Mouse (Mus musculus) CD4-positive naive resting alpha-beta T cell, adult 57 days (primary cell): Measurements from ENCODE around the gene Hnrnph1. TPM values are rescaled to one million over a fixed set of nuclear protein-coding genes. Genes with fewer than 3 reads are reported as not detected.

Experiments
- total RNA-seq: library from RNA; stranded (reverse); gene quantifications from one replicate; pipeline ENCODE4 v1.2.4, GENCODE M21; 2023

The Hnrnph1 gene
- 1,093 TPM for total RNA-seq

DNA sequence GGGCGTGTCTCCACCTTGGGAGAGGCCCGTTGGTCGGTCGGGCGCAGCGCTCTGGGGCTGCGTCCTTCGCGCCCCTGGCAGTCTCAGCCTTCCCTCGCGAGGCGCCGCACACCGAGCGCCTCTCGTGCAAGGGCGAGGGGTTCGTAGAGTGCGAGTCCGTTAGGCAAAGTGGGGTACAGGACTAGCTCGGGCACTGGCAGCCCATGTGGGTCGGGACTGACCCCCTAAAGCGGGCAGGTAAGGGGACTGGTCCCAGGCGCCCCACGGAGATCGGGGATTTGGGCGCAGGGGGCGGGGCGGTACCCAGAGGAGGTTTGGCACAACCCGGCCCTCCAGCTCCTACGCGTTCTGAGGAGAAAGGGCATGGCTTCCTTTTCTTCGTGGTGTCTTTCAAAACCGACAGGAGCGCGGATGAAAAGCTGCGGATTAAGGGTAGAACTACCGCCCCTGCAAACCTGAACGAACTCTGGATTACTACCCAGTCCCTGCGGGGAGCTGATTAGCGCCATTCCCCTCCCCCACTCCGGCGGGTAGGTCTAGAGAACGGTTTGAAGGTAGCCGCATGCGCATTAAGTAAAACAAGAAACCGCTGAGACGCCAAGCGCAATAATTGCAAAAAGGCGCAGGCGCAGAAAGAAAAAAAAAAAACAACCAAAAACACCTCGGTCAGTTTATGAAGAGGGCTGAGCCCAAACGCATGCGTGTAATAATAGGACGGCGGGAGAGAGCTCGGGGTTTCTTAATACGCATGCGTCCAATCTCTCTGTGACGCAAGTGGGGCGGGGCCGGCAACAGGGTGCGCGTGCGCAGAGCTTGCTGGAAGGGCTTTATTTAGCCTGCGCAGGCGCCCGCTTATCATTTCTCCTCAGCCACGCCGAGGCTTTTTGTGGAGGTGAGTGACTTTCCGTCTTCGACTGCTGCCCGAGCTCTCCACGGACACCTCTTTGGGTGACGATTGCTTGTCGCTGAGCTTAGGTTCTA, at the start of gene Hnrnph1:
TSS of gene Hnrnph1 (plus strand) at position 80 of the 981 bp plus-strand sequence.

DNA sequence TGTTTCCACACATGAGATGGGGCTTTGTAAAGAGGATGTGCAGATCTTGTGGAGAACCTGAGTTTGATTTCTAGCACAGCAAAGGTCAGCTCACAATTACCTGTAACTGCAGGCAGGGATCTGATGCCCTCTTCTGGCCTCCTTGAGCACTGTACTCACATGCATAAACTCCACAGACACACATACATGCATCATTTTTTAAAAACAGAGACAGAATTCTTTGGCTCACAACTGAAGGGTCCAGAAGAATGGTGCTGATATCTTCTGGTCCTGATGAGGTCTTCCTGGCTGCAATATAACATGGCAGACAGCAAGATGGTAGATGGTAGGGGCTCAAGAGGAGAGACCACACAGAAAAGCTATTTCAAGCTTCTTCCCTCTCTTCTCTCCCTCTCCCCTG, 22.6 kb upstream of the Hnrnph1 start, which contains the start of gene Cby3:
TSS of gene Cby3 (plus strand) at position 301 of the 400 bp plus-strand sequence.

DNA sequence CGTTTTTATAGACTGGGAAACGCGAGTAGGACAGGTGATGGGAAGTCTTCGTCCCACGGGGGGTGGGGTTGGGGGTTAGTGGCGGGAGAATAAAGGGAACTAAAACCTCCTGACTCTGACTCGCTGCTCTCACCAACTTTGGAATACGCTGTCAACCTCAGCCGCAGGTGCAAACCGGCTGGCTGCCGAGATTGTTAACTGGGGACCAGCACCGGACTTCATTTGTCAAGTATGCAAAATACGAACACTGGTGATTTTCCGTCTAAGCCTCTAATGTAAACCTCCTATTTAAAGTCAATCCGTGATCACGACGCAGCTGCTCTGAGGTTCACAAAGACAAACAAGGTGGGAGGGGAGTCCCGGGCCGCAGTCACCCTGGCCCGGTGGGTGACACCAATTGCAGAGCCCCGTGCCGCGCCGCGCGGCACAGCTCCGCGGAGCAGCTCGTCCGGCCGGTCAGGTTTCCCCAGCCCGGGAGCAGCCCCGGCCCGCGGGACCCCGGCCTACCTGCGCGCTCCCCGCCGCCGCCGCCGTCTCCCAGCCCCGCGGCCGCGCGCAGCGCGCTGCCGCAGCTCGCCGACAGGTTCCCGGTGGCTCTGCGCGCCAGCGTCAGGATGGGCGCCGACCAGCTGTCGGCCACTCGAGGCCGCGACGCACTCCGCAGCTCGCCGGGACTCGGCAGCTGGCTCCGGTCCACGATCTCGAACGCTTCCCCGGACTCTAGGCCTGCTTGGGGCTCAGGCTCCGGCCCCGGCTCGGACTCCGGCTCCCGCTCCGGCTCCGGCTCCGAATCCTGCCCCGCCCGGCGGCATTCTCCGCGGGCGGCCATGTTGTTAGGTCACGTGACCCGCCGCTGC, 53.7 kb downstream of the Hnrnph1 start, which contains the start of gene Rufy1:
TSS of gene Rufy1 (minus strand) at position 849 of the 857 bp plus-strand sequence.

Other genes starting within 250 kb of the Hnrnph1 start
- 68.4 TPM for gene Tbc1d9b, start 245.6 kb upstream of the Hnrnph1 start, total RNA-seq
- gene Mrnip, start 202.5 kb upstream of the Hnrnph1 start, total RNA-seq: 3.6 TPM
- 452 TPM for gene Sqstm1, start 166.2 kb upstream of the Hnrnph1 start, total RNA-seq
- gene Mgat4b, start 166.1 kb upstream of the Hnrnph1 start, total RNA-seq: 5.0 TPM
- not detected for gene Ltc4s, start 138.4 kb upstream of the Hnrnph1 start, total RNA-seq
- gene Maml1, start 84.7 kb upstream of the Hnrnph1 start, total RNA-seq: 44.9 TPM
- gene Canx, start 51.3 kb upstream of the Hnrnph1 start, total RNA-seq: 163 TPM
- not detected for gene Cby3, start 22.5 kb upstream of the Hnrnph1 start, total RNA-seq
- gene Rufy1, start 54.1 kb downstream of the Hnrnph1 start, total RNA-seq: 20.9 TPM
- 3.1 TPM for gene Adamts2, start 225.1 kb downstream of the Hnrnph1 start, total RNA-seq